Mouse (Mus musculus) MEL (cell line): ENCODE measurements at regions not wholly inside any gene's neighbourhood (a gene's known extent, or its start where the extent isn't known, plus 50 kb on each side); places are given as distances from the start of the nearest gene placed in this dataset.

ENCODE experiments used
- DNase-seq: peaks from one replicate; pipeline ENCODE4 v3.0.0; 2011; ENCODE audit warnings: low read depth, low spot score
- H3K27ac ChIP-seq: 2 replicates; pipeline ENCODE4 v1.5.1; 2012; ENCODE audit warnings: low read depth, mild to moderate bottlenecking, control low read depth, low read length, moderate library complexity; ENCODE audit not compliant: control insufficient read depth
- H3K27me3 ChIP-seq, 2 experiments: fragments of 150-350 bp in 1 of 2; sonication (generic) in 1 of 2; 2 replicates each; pipeline ENCODE4 v1.6.1; 2012; ENCODE audit warnings: low read length in 2 of 2, mild to moderate bottlenecking in 2 of 2, improper control_type of control experiment in 1 of 2, moderate library complexity in 1 of 2; ENCODE audit not compliant: insufficient read depth in 2 of 2, control insufficient read depth in 1 of 2
- H3K36me3 ChIP-seq, 2 experiments: 2 replicates each; pipeline ENCODE4 v1.6.1; 2012 to 2014; ENCODE audit warnings: low read length in 2 of 2, improper control_type of control experiment in 1 of 2, inconsistent platforms in 1 of 2, mild to moderate bottlenecking in 1 of 2; ENCODE audit not compliant: insufficient read depth in 2 of 2, control insufficient read depth in 1 of 2
- H3K4me1 ChIP-seq, 2 experiments: fragments of 150-350 bp in 1 of 2; sonication (generic) in 1 of 2; 2 replicates each; pipeline ENCODE4 v1.6.1; 2012; ENCODE audit warnings: low read length in 2 of 2, improper control_type of control experiment in 1 of 2, mild to moderate bottlenecking in 1 of 2; ENCODE audit not compliant: insufficient read depth in 2 of 2, control insufficient read depth in 1 of 2
- H3K4me3 ChIP-seq, 2 experiments: fragments of 150-350 bp in 1 of 2; sonication (generic) in 1 of 2; 2 replicates each; pipeline ENCODE4 v1.5.1; 2012; ENCODE audit warnings: low read depth in 2 of 2, low read length in 2 of 2, mild to moderate bottlenecking in 2 of 2, moderate library complexity in 2 of 2, control low read depth in 1 of 2, improper control_type of control experiment in 1 of 2; ENCODE audit not compliant: control insufficient read depth in 1 of 2, insufficient read depth in 1 of 2
- H3K79me2 ChIP-seq: 2 replicates; pipeline ENCODE4 v1.6.1; 2012; ENCODE audit warnings: mild to moderate bottlenecking, low read length, moderate library complexity; ENCODE audit not compliant: control insufficient read depth, poor library complexity, insufficient read depth
- H3K9ac ChIP-seq: 2 replicates; pipeline ENCODE4 v1.6.1; 2012; ENCODE audit warnings: low read depth, mild to moderate bottlenecking, control low read depth, low read length, moderate library complexity; ENCODE audit not compliant: control insufficient read depth, poor library complexity, severe bottlenecking
- H3K9me3 ChIP-seq: fragments of 150-350 bp; sonication (generic); replicated peaks from 2 replicates; pipeline ENCODE4 v1.6.1; 2012; ENCODE audit warnings: mild to moderate bottlenecking, low read length, improper control_type of control experiment, moderate library complexity; ENCODE audit not compliant: insufficient read depth
- CHD2 ChIP-seq: IDR thresholded peaks from 2 replicates; pipeline ENCODE4 v1.6.1; 2011; ENCODE audit warnings: low read length, improper control_type of control experiment
- EP300 ChIP-seq, 2 experiments: IDR thresholded peaks; 2 replicates each; pipeline ENCODE4 v1.6.1; 2011; ENCODE audit warnings: improper control_type of control experiment in 2 of 2, low read length in 2 of 2, low read depth in 1 of 2, mild to moderate bottlenecking in 1 of 2
- JUND ChIP-seq: IDR thresholded peaks from 2 replicates; pipeline ENCODE4 v1.6.1; 2011; ENCODE audit warnings: low read depth, mild to moderate bottlenecking, improper control_type of control experiment, low read length
- MAFK ChIP-seq: IDR thresholded peaks from 2 replicates; pipeline ENCODE4 v1.6.1; 2011; ENCODE audit warnings: low read depth, mild to moderate bottlenecking, low read length, improper control_type of control experiment, borderline replicate concordance
- MAZ ChIP-seq: IDR thresholded peaks from 2 replicates; pipeline ENCODE4 v1.6.1; 2012; ENCODE audit warnings: low read depth, mild to moderate bottlenecking, inconsistent platforms, low read length, improper control_type of control experiment
- MEF2A ChIP-seq: IDR thresholded peaks from 2 replicates; pipeline ENCODE4 v1.6.1; 2014; ENCODE audit warnings: low read depth, mild to moderate bottlenecking, inconsistent platforms, low read length, improper control_type of control experiment; ENCODE audit not compliant: poor library complexity, insufficient replicate concordance, severe bottlenecking; ENCODE audit errors: extremely low read depth
- MYB ChIP-seq: IDR thresholded peaks from 2 replicates; pipeline ENCODE4 v1.6.1; 2011; ENCODE audit warnings: mild to moderate bottlenecking, low read depth, low read length, improper control_type of control experiment
- MYC ChIP-seq: IDR thresholded peaks from 2 replicates; pipeline ENCODE4 v1.6.1; 2011; ENCODE audit warnings: low read depth, mild to moderate bottlenecking, low read length, improper control_type of control experiment, moderate library complexity
- POLR2AphosphoS2 ChIP-seq: IDR thresholded peaks from 2 replicates; pipeline ENCODE4 v1.6.1; 2011; ENCODE audit warnings: low read length, improper control_type of control experiment
- RAD21 ChIP-seq: IDR thresholded peaks from 2 replicates; pipeline ENCODE4 v1.6.1; 2011; ENCODE audit warnings: mild to moderate bottlenecking, low read depth, low read length, improper control_type of control experiment
- RCOR1 ChIP-seq: IDR thresholded peaks from 2 replicates; pipeline ENCODE4 v1.6.1; 2012; ENCODE audit warnings: low read depth, mild to moderate bottlenecking, inconsistent platforms, low read length, improper control_type of control experiment
- TAL1 ChIP-seq: IDR thresholded peaks from 2 replicates; pipeline ENCODE4 v1.6.1; 2012; ENCODE audit warnings: mild to moderate bottlenecking, inconsistent platforms, low read length, moderate library complexity, mixed read lengths
- TCF12 ChIP-seq: IDR thresholded peaks from 2 replicates; pipeline ENCODE4 v1.6.1; 2014; ENCODE audit warnings: low read depth, mild to moderate bottlenecking, inconsistent platforms, low read length, improper control_type of control experiment, moderate library complexity
- UBTF ChIP-seq: IDR thresholded peaks from 2 replicates; pipeline ENCODE4 v1.6.1; 2012; ENCODE audit warnings: low read depth, mild to moderate bottlenecking, inconsistent platforms, low read length, improper control_type of control experiment, moderate library complexity, borderline replicate concordance; ENCODE audit not compliant: insufficient read depth
- USF2 ChIP-seq, 2 experiments: IDR thresholded peaks; 2 replicates each; pipeline ENCODE4 v1.6.1; 2011 to 2012; ENCODE audit warnings: improper control_type of control experiment in 2 of 2, low read length in 2 of 2, borderline replicate concordance in 1 of 2, inconsistent platforms in 1 of 2, low read depth in 1 of 2, mild to moderate bottlenecking in 1 of 2; ENCODE audit not compliant: insufficient read depth in 1 of 2
- ZMIZ1 ChIP-seq: IDR thresholded peaks from 2 replicates; pipeline ENCODE4 v1.6.1; 2012; ENCODE audit warnings: low read depth, mild to moderate bottlenecking, inconsistent platforms, low read length, improper control_type of control experiment, moderate library complexity
- ZNF384 ChIP-seq: IDR thresholded peaks from 2 replicates; pipeline ENCODE4 v1.6.1; 2012; ENCODE audit warnings: low read depth, mild to moderate bottlenecking, inconsistent platforms, low read length, improper control_type of control experiment

GRCm38 (mm10) chr3:35035234-35035633 is 385.0 kb downstream of the Sox2 start:
- Histone ChIP-seq H3K4me1 (no peaks in the 10 kb centered on the region), H3K79me2 (no peaks in the 10 kb centered on the region), H3K27ac (no peak overlapping the region), H3K4me3 (no peak overlapping the region), H3K9me3 (no peaks in the 10 kb centered on the region), H3K36me3 (no peaks in the 10 kb centered on the region), H3K27me3 (no peaks in the 10 kb centered on the region), H3K9ac (no peak overlapping the region)
- TF ChIP-seq ZMIZ1 (no peak), POLR2AphosphoS2 (no peak), RAD21 (no peak), UBTF (no peak)
- no peak for DNase-seq

- H3K79me2 ChIP-seq = no peaks in the 10 kb centered on the region
- no peaks in the 10 kb centered on the region for H3K36me3 ChIP-seq
- no peak overlapping the region for H3K9ac ChIP-seq
- no peaks in the 10 kb centered on the region for H3K27me3 ChIP-seq
- no peaks in the 10 kb centered on the region for H3K9me3 ChIP-seq
- H3K27ac ChIP-seq = no peak overlapping the region
- H3K4me1 ChIP-seq = no peaks in the 10 kb centered on the region
- no peak overlapping the region for H3K4me3 ChIP-seq
- TF ChIP-seq ZMIZ1 = no peak
- no peak for TF ChIP-seq USF2 (IDR thresholded peaks at IDR 0.05; ENCODE audit: borderline replicate concordance in 1 of 2, insufficient read depth in 1 of 2, low read depth in 1 of 2, low read length in 2 of 2)
- no peak for TF ChIP-seq MAFK
- TF ChIP-seq POLR2AphosphoS2 = no peak
- TF ChIP-seq JUND = no peak
- no peak for TF ChIP-seq UBTF
- TF ChIP-seq RAD21 = no peak
- TF ChIP-seq, all 39 proteins: peak for 0
- DNase-seq = no peak
These were observed 393.5 kb downstream of the Sox2 start for GRCm38 (mm10) chr3:35043705-35044104.

GRCm38 (mm10) chr3:35059438-35059837 is 409.2 kb downstream of the Sox2 start:
- no peak overlapping the region for H3K9ac ChIP-seq
- no peaks in the 10 kb centered on the region for H3K36me3 ChIP-seq
- no peaks in the 10 kb centered on the region for H3K4me1 ChIP-seq
- H3K9me3 ChIP-seq = no peaks in the 10 kb centered on the region
- H3K4me3 ChIP-seq = no peak overlapping the region
- no peaks in the 10 kb centered on the region for H3K27me3 ChIP-seq
- no peak for DNase-seq
- no peak overlapping the region for H3K27ac ChIP-seq
- no peaks in the 10 kb centered on the region for H3K79me2 ChIP-seq
- TF ChIP-seq TCF12 (no peak), MAZ (no peak), CHD2 (no peak), MAFK (no peak), EP300 (IDR thresholded peaks at IDR 0.05; ENCODE audit: low read depth in 1 of 2, low read length in 2 of 2) (no peak), RCOR1 (no peak), MYB (no peak), JUND (no peak), ZNF384 (no peak), MYC (no peak), TAL1 (no peak), MEF2A (no peak)
- TF ChIP-seq, all 39 proteins: peak for 0
